Mouse (Mus musculus) heart, adult 2 months (tissue): ENCODE results near the gene Ezh1.

Experiments used
- CTCF ChIP-seq: fragments of 200-600 bp; IDR thresholded peaks from 2 replicates; pipeline ENCODE4 v1.8.1; 2022; ENCODE audit warnings: antibody characterized with exemption, mild to moderate bottlenecking, moderate library complexity
- EP300 ChIP-seq: fragments of 200-500 bp; IDR thresholded peaks from 2 replicates; pipeline ENCODE4 v1.6.1; 2011; ENCODE audit warnings: low read depth, low read length, control low read depth; ENCODE audit not compliant: insufficient read depth
- POLR2A ChIP-seq: fragments of 200-500 bp; IDR thresholded peaks from 2 replicates; pipeline ENCODE4 v1.6.1; 2011; ENCODE audit warnings: mild to moderate bottlenecking, low read depth, low read length, control low read depth; ENCODE audit not compliant: insufficient read depth

- TF ChIP-seq CTCF (no peak), POLR2A (no peak), EP300 (no peak)
Observed at GRCm38 (mm10) chr11:101186526-101187247, 39.6 kb downstream of the Ezh1 start.
